Mouse (Mus musculus): ENCODE data around the gene Lyz1. TPM values are rescaled to one million over a fixed set of nuclear protein-coding genes. Genes with fewer than 3 reads are reported as not detected.
"Not testable (repeated sequence)": the region's sequence is repeated elsewhere in the genome, so short reads cannot be mapped to it uniquely, and the experiment has no call there.

Gene Lyz1
- polyA plus RNA-seq, 1 experiment from 2014 or later, result 0.29 TPM

DNA sequence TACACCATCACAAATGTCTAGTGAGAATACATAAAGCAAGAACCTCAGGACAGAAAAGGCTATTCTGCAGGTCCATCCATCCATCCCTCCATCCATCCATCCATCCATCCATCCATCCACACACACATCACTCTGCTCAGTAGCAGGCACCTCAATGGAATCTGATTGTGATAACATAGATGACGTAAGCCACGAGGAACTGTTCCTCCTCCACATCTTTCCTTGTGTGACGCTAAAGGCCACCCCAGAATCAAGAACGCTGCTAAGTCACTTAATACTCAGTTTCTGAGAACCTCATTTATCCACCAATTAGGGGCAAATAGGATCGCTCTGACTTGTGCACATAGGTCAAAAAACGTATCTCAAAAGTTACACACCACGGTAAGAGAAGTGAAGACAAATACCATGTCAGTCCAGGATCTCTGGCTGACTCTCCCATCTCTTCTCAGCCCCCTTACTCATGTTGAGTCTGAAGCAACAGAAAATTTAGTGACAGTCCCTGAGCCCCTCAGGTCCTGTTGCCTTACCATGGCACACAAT, 11.2 kb downstream of the Lyz1 start:
- Histone ChIP-seq H3K4me2 (replicated peaks; ENCODE audit: low read depth) (no peak overlapping the region), H3K36me3 (ENCODE audit: control insufficient read depth, insufficient read depth, low read length) (no peaks in the 10 kb centered on the region), H3K27ac (replicated peaks) (peak overlapping the region; percentile 67), H3K9ac (ENCODE audit: low read length) (no peak overlapping the region), H3K4me3 (ENCODE audit: low read depth, low read length) (no peak overlapping the region), H3K27me3 (ENCODE audit: control insufficient read depth, insufficient read depth, low read length) (no peaks in the 10 kb centered on the region), H3K9me3 (ENCODE audit: control insufficient read depth, low read length) (no peaks in the 10 kb centered on the region), H3K4me1 (replicated peaks; ENCODE audit: control insufficient read depth, insufficient read depth) (0 out of 2 replicates have a peak, but pooled peaks cover 2% of the 10 kb centered on the region)
- no peak for TF ChIP-seq CTCF (IDR thresholded peaks at IDR 0.05; ENCODE audit: low read depth)
- no peak for TF ChIP-seq EP300 (optimal IDR thresholded peaks at IDR 0.05)
- ATAC-seq (ENCODE audit: low FRiP score, low TSS enrichment), result no peak
- WGBS, result 76% methylated on average over 7 of the region's 7 CpGs
- DNase-seq (ENCODE audit: low spot score), result no peak

DNA sequence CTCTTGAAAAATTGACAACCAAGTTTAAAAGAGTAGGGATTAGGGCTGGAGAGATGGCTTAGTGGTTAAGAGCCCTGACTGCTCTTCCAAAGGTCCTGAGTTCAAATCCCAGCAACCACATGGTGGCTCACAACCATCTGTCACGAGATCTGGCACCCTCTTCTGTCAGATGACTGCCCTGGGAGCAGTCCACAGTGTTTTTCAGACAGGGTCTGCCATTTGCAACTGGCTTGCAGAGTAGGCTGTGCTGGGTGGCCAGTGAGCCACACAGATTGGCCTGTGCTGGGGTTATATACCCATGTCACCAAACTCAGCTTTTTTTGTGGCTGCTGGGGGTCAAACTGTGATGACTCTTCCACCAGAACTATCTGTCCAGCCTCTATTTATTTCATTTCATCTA, 12.7 kb downstream of the Lyz1 start:
- no peak for DNase-seq (ENCODE audit: low spot score)
- Histone ChIP-seq H3K4me3 (ENCODE audit: low read depth, low read length) (no peak overlapping the region), H3K4me2 (replicated peaks; ENCODE audit: low read depth) (no peak overlapping the region), H3K9ac (ENCODE audit: low read length) (no peak overlapping the region), H3K27me3 (ENCODE audit: control insufficient read depth, insufficient read depth, low read length) (no peaks in the 10 kb centered on the region), H3K36me3 (ENCODE audit: control insufficient read depth, insufficient read depth, low read length) (no peaks in the 10 kb centered on the region), H3K27ac (replicated peaks) (no peak overlapping the region), H3K9me3 (ENCODE audit: control insufficient read depth, low read length) (no peaks in the 10 kb centered on the region), H3K4me1 (replicated peaks; ENCODE audit: control insufficient read depth, insufficient read depth) (0 out of 2 replicates have a peak, but pooled peaks cover 2% of the 10 kb centered on the region)
- no peak for ATAC-seq (ENCODE audit: low FRiP score, low TSS enrichment)
- TF ChIP-seq EP300 (optimal IDR thresholded peaks at IDR 0.05) (no peak), CTCF (IDR thresholded peaks at IDR 0.05; ENCODE audit: low read depth) (no peak)
- 64% methylated on average over 1 of the region's 1 CpGs for WGBS

DNA sequence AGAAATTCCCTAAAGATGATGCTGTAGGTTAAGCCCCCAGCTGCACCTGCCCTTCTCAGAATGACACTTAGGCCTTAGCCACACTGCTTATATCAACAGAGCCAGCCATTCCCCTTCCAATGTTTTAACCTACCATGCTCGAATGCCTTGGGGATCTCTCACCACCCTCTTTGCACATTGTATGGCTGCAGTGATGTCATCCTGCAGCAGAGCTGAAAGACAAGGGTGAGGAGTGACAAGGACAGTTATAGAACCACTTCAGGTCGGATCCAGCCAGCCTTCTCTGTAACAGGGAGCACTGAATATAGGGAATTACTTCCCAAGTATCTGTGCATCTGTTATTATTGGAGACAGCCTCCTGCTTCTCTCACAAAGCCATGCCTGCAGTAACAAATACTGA, 14.2 kb downstream of the Lyz1 start:
- not testable (repeated sequence) for DNase-seq (ENCODE audit: low spot score); ATAC-seq (ENCODE audit: low FRiP score, low TSS enrichment)

DNA sequence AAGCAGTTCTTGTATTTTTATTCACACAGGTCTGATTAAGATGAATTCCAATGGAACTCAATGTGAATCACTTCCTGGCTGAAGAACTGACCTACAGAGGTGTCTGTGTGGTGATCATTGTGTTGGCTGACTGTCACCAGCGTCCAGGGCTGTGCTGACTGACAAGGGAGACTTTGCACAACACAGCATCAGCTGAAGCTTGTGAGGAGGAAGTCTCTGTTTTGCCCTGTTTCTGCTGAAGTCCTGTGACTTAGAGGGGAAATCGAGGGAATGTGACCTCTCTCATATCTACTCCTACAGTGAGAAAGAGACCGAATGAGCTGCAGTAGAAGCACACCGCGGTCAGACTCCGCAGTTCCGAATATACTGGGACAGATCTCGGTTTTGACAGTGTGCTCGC, 14.9 kb downstream of the Lyz1 start:
- ATAC-seq (ENCODE audit: low FRiP score, low TSS enrichment), result not testable (repeated sequence)

More for the DNA sequence above, 14.2 kb downstream of the Lyz1 start:
- H3K9me3 ChIP-seq (ENCODE audit: control insufficient read depth, low read length); H3K4me3 ChIP-seq (ENCODE audit: low read depth, low read length); H3K9ac ChIP-seq (ENCODE audit: low read length); H3K36me3 ChIP-seq (ENCODE audit: control insufficient read depth, insufficient read depth, low read length); H3K4me2 ChIP-seq (replicated peaks; ENCODE audit: low read depth); H3K4me1 ChIP-seq (replicated peaks; ENCODE audit: control insufficient read depth, insufficient read depth); H3K27me3 ChIP-seq (ENCODE audit: control insufficient read depth, insufficient read depth, low read length); H3K27ac ChIP-seq (replicated peaks): not testable (repeated sequence)
- WGBS, result 45% methylated on average over 2 of the region's 2 CpGs

DNA sequence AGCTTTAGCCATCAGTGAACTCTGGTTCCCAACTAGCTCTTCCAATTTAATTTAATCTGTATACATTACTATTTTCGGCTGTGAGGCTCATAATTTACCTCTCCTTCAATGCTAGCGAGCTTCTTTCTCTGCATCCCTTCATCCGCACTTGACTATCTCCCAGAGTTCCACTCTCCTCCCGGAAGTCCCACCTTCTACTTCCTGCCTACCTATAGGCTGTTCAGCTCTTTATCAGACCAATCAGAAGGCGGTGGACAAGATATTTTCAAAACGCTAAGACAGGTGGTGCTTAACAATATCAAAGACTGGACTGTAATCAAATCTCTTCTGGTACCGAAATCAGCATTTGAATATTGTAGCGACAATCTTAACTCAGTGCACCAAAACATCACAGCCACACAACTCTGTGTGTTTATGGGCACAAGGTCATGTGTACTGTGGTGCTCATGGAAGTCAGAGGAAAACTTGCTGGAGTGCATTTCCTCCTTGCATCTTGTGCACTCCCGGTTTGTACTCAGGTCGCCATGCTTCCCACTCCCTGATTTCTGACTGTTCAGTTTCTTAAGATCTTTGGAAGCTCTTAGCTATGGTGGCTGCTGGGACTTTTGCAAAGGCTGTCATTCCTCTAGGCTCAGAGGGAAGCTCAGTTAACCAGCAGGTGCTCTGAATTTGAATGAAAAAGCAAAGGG, 16.8 kb downstream of the Lyz1 start:
- 76% methylated on average over 10 of the region's 10 CpGs for WGBS
- no peak overlapping the region for H3K9ac ChIP-seq (ENCODE audit: low read length)

More for the DNA sequence above, 14.9 kb downstream of the Lyz1 start:
- H3K4me1 ChIP-seq (replicated peaks; ENCODE audit: control insufficient read depth, insufficient read depth); H3K36me3 ChIP-seq (ENCODE audit: control insufficient read depth, insufficient read depth, low read length); H3K4me2 ChIP-seq (replicated peaks; ENCODE audit: low read depth); H3K27me3 ChIP-seq (ENCODE audit: control insufficient read depth, insufficient read depth, low read length); H3K27ac ChIP-seq (replicated peaks); H3K9ac ChIP-seq (ENCODE audit: low read length); DNase-seq (ENCODE audit: low spot score); H3K4me3 ChIP-seq (ENCODE audit: low read depth, low read length); H3K9me3 ChIP-seq (ENCODE audit: control insufficient read depth, low read length): not testable (repeated sequence)
- 85% methylated on average over 9 of the region's 9 CpGs for WGBS

DNA sequence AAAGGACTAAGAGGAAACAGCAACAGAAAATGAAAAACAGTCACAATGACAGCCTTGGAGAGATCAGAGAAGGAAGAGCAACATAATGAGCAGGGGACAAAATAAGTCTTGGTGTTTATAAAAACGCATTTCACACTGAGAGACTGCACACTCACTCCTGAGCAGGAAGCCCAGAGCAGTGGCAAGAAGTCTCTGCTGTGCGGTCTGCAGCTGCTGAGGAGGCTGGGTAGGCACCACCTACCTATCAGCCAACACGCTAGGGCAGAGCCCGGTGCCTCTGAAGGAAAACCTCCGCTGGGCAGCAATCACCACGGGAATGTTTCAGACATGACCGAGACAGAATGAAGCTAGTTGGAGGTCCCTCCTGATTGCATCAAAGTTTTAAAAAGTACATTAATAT, 18.0 kb downstream of the Lyz1 start:
- not testable (repeated sequence) for H3K27ac ChIP-seq (replicated peaks); DNase-seq (ENCODE audit: low spot score); H3K9ac ChIP-seq (ENCODE audit: low read length); H3K9me3 ChIP-seq (ENCODE audit: control insufficient read depth, low read length); H3K36me3 ChIP-seq (ENCODE audit: control insufficient read depth, insufficient read depth, low read length); ATAC-seq (ENCODE audit: low FRiP score, low TSS enrichment); H3K4me2 ChIP-seq (replicated peaks; ENCODE audit: low read depth); H3K4me3 ChIP-seq (ENCODE audit: low read depth, low read length); H3K27me3 ChIP-seq (ENCODE audit: control insufficient read depth, insufficient read depth, low read length); H3K4me1 ChIP-seq (replicated peaks; ENCODE audit: control insufficient read depth, insufficient read depth)
- WGBS, result 87% methylated on average over 3 of the region's 7 CpGs

More for the DNA sequence above, 16.8 kb downstream of the Lyz1 start:
- Histone ChIP-seq H3K4me1 (replicated peaks; ENCODE audit: control insufficient read depth, insufficient read depth) (no peaks in the 10 kb centered on the region), H3K4me3 (ENCODE audit: low read depth, low read length) (no peak overlapping the region), H3K36me3 (ENCODE audit: control insufficient read depth, insufficient read depth, low read length) (no peaks in the 10 kb centered on the region), H3K27me3 (ENCODE audit: control insufficient read depth, insufficient read depth, low read length) (no peaks in the 10 kb centered on the region), H3K9me3 (ENCODE audit: control insufficient read depth, low read length) (no peaks in the 10 kb centered on the region), H3K27ac (replicated peaks) (no peak overlapping the region), H3K4me2 (replicated peaks; ENCODE audit: low read depth) (no peak overlapping the region)
- ATAC-seq (ENCODE audit: low FRiP score, low TSS enrichment) (no peak), DNase-seq (ENCODE audit: low spot score) (no peak)
- TF ChIP-seq CTCF (IDR thresholded peaks at IDR 0.05; ENCODE audit: low read depth), result no peak
- no peak for TF ChIP-seq EP300 (optimal IDR thresholded peaks at IDR 0.05)
